ENCODE assay signal across 14 mouse cellular contexts in the genomic region with DNA sequence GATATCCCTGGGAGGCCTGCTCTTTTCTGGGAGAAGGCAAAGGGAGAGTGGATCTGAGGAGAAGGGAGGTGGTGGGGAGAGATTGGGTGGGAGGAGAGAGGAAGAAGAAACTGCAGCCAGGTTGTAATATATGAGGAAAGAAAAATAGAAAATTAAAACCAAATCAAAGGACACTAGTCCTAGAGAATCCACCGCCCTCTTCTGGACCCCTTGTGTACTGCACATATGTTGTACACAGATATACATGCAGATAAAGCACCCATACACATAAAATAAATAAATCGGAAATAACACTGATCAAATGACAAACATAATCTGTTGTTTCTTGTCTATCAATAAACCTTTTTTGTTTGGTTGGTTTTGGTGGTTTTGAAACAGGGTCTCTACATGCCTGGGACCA. TPM values are rescaled to one million over a fixed set of nuclear protein-coding genes. Genes with fewer than 3 reads are reported as not detected.
DNase-seq lines count a peak whose midpoint lies in the region; ATAC-seq and TF ChIP-seq lines count a peak whose summit lies in the region.
"Had no signal": no experiment of that assay in that cellular context is flagged by ENCODE, and none has a peak within 500 bp of the region (broad histone marks: within the 10 kb centered on the region; RNA-seq: fewer than 3 reads in every experiment).

No protein-coding gene starts in this region.

- H3K36me3 ChIP-seq in forebrain, postnatal 0 days (ENCODE audit: insufficient read depth): no peaks in the 10 kb centered on the region
- H3K36me3 ChIP-seq in forebrain, embryonic 10.5 days (replicated peaks): no peaks in the 10 kb centered on the region
- H3K36me3 ChIP-seq in liver, embryonic 14.5 days (replicated peaks; ENCODE audit: control insufficient read depth, insufficient read depth, low read depth): no peaks in the 10 kb centered on the region
- H3K36me3 ChIP-seq in liver, embryonic 12.5 days: no peaks in the 10 kb centered on the region
- H3K36me3 ChIP-seq in MEL (ENCODE audit: control insufficient read depth in 1 of 2, insufficient read depth in 2 of 2, low read length in 2 of 2): no peaks in the 10 kb centered on the region; a peak in 1 of 4 replicates
- H3K36me3 ChIP-seq in neural tube, embryonic 15.5 days: no peaks in the 10 kb centered on the region
- H3K36me3 ChIP-seq: limb, embryonic 12.5 days; neural tube, embryonic 13.5 days had no signal

- no peak for TF ChIP-seq EP300 in liver, embryonic 14.5 days (IDR thresholded peaks at IDR 0.05; ENCODE audit: low read depth)
- TF ChIP-seq EP300 in MEL (IDR thresholded peaks at IDR 0.05; ENCODE audit: low read depth in 1 of 2, low read length in 2 of 2): no peak

- H3K9ac ChIP-seq in forebrain, postnatal 0 days: no peak overlapping the region
- H3K9ac ChIP-seq in liver, embryonic 14.5 days (replicated peaks): no peak overlapping the region
- no peak overlapping the region for H3K9ac ChIP-seq in liver, embryonic 12.5 days
- no peak overlapping the region for H3K9ac ChIP-seq in MEL (ENCODE audit: control insufficient read depth, low read depth, low read length, poor library complexity, severe bottlenecking)
- H3K9ac ChIP-seq in neural tube, embryonic 15.5 days (replicated peaks): no peak overlapping the region
- H3K9ac ChIP-seq: limb, embryonic 12.5 days; neural tube, embryonic 13.5 days had no signal

- DNase-seq in forebrain, postnatal 0 days: no peak
- DNase-seq in forebrain, embryonic 10.5 days (ENCODE audit: extremely low spot score, low spot score): no peak
- no peak for DNase-seq in liver, embryonic 14.5 days (ENCODE audit: low read depth in 3 of 3, low spot score in 3 of 3)
- peak; percentile 55 for DNase-seq in MEL (ENCODE audit: low read depth, low spot score)
- DNase-seq in naive thymus-derived CD4-positive, alpha-beta T cell, adult 2 months (ENCODE audit: low read depth): peak; percentile 53
- DNase-seq in frontal cortex, postnatal 36 days (ENCODE audit: low spot score in 2 of 2): no peak
- DNase-seq: adrenal gland, adult 8-10 months; cerebellum, adult 2 months; gastrocnemius, postnatal 36 days had no signal

- H3K4me1 ChIP-seq in forebrain, postnatal 0 days (ENCODE audit: insufficient read depth): no peaks in the 10 kb centered on the region; the same call in 1 of the 2 replicates
- peaks cover 9% of the 10 kb centered on the region for H3K4me1 ChIP-seq in forebrain, embryonic 10.5 days
- H3K4me1 ChIP-seq in liver, embryonic 14.5 days (replicated peaks; ENCODE audit: control insufficient read depth in 2 of 2, insufficient read depth in 2 of 2, low read length in 1 of 2): peaks cover 8 to 9% of the 10 kb centered on the region in 2 experiments
- peaks cover 15% of the 10 kb centered on the region for H3K4me1 ChIP-seq in liver, embryonic 12.5 days
- H3K4me1 ChIP-seq in MEL (ENCODE audit: control insufficient read depth in 1 of 2, insufficient read depth in 2 of 2, low read length in 2 of 2): no peaks in the 10 kb centered on the region
- no peaks in the 10 kb centered on the region for H3K4me1 ChIP-seq in neural tube, embryonic 15.5 days
- H3K4me1 ChIP-seq: neural tube, embryonic 13.5 days had no signal

- no peak overlapping the region for H3K4me2 ChIP-seq in forebrain, postnatal 0 days (ENCODE audit: low read depth)
- H3K4me2 ChIP-seq in liver, embryonic 14.5 days (ENCODE audit: low read depth): no peak overlapping the region
- H3K4me2 ChIP-seq in liver, embryonic 12.5 days: no peak overlapping the region
- no peak overlapping the region for H3K4me2 ChIP-seq in neural tube, embryonic 15.5 days
- H3K4me2 ChIP-seq: limb, embryonic 12.5 days; neural tube, embryonic 13.5 days had no signal

- no peaks in the 10 kb centered on the region for H3K9me3 ChIP-seq in forebrain, postnatal 0 days (ENCODE audit: low read length)
- H3K9me3 ChIP-seq in forebrain, embryonic 10.5 days: no peaks in the 10 kb centered on the region; the same call in 1 of the 2 replicates
- no peaks in the 10 kb centered on the region for H3K9me3 ChIP-seq in liver, embryonic 14.5 days (ENCODE audit: control insufficient read depth, low read length)
- H3K9me3 ChIP-seq in liver, embryonic 12.5 days (replicated peaks): no peaks in the 10 kb centered on the region
- H3K9me3 ChIP-seq in MEL (replicated peaks; ENCODE audit: insufficient read depth, low read length): no peaks in the 10 kb centered on the region
- H3K9me3 ChIP-seq in neural tube, embryonic 15.5 days (replicated peaks): no peaks in the 10 kb centered on the region
- H3K9me3 ChIP-seq: limb, embryonic 12.5 days had no signal

- ATAC-seq in forebrain, postnatal 0 days: no peak
- no peak for ATAC-seq in liver, embryonic 14.5 days (ENCODE audit: insufficient read depth)
- ATAC-seq in liver, embryonic 12.5 days: no peak
- no peak for ATAC-seq in neural tube, embryonic 15.5 days (ENCODE audit: low FRiP score)

- H3K27ac ChIP-seq in forebrain, postnatal 0 days (ENCODE audit: low read depth, low read length): no peak overlapping the region
- no peak overlapping the region for H3K27ac ChIP-seq in forebrain, embryonic 10.5 days
- no peak overlapping the region for H3K27ac ChIP-seq in liver, embryonic 14.5 days
- no peak overlapping the region for H3K27ac ChIP-seq in liver, embryonic 12.5 days
- H3K27ac ChIP-seq in MEL (ENCODE audit: control insufficient read depth, low read depth, low read length): no peak overlapping the region
- H3K27ac ChIP-seq in neural tube, embryonic 15.5 days (replicated peaks): no peak overlapping the region
- H3K27ac ChIP-seq: limb, embryonic 12.5 days; neural tube, embryonic 13.5 days had no signal

- TF ChIP-seq RAD21 in MEL (IDR thresholded peaks at IDR 0.05; ENCODE audit: low read depth, low read length): peak; percentile 20; the same call in 1 of the 2 replicates

- peak; percentile 22; the same call in 1 of the 2 replicates for TF ChIP-seq CTCF in forebrain, postnatal 0 days (IDR thresholded peaks at IDR 0.05; ENCODE audit: low read depth)
- TF ChIP-seq CTCF in liver, embryonic 14.5 days (IDR thresholded peaks at IDR 0.05; ENCODE audit: low read depth): peak; percentile 53; the same call in 1 of the 2 replicates
- TF ChIP-seq CTCF in MEL (IDR thresholded peaks at IDR 0.05 in 2 of 3, conservative IDR thresholded peaks at IDR 0.05 in 1 of 3; ENCODE audit: control insufficient read depth in 1 of 3, insufficient read depth in 1 of 3, low read depth in 2 of 3, low read length in 3 of 3, poor library complexity in 1 of 3, severe bottlenecking in 1 of 3): peak in 2 of 3 experiments; percentile 54 to 56; a peak in 4 of 6 replicates

- no peaks in the 10 kb centered on the region for H3K27me3 ChIP-seq in forebrain, postnatal 0 days (ENCODE audit: insufficient read depth, low read length)
- H3K27me3 ChIP-seq in forebrain, embryonic 10.5 days (ENCODE audit: poor library complexity, severe bottlenecking): no peaks in the 10 kb centered on the region
- no peaks in the 10 kb centered on the region for H3K27me3 ChIP-seq in liver, embryonic 14.5 days (ENCODE audit: control insufficient read depth, insufficient read depth, low read length)
- H3K27me3 ChIP-seq in liver, embryonic 12.5 days (replicated peaks): no peaks in the 10 kb centered on the region
- no peaks in the 10 kb centered on the region for H3K27me3 ChIP-seq in MEL (ENCODE audit: control insufficient read depth in 1 of 2, insufficient read depth in 2 of 2, low read length in 2 of 2)
- H3K27me3 ChIP-seq in neural tube, embryonic 15.5 days (replicated peaks): no peaks in the 10 kb centered on the region
- H3K27me3 ChIP-seq: limb, embryonic 12.5 days; neural tube, embryonic 13.5 days had no signal

- no peak overlapping the region for H3K4me3 ChIP-seq in forebrain, postnatal 0 days (ENCODE audit: low read depth, low read length)
- H3K4me3 ChIP-seq in forebrain, embryonic 10.5 days: no peak overlapping the region
- no peak overlapping the region for H3K4me3 ChIP-seq in liver, embryonic 14.5 days (ENCODE audit: insufficient read depth in 1 of 2, low read depth in 2 of 2, low read length in 2 of 2)
- H3K4me3 ChIP-seq in liver, embryonic 12.5 days: no peak overlapping the region
- H3K4me3 ChIP-seq in MEL (ENCODE audit: control insufficient read depth in 1 of 2, insufficient read depth in 1 of 2, low read depth in 2 of 2, low read length in 2 of 2): no peak overlapping the region
- H3K4me3 ChIP-seq in neural tube, embryonic 15.5 days (replicated peaks): no peak overlapping the region
- H3K4me3 ChIP-seq: limb, embryonic 12.5 days; neural tube, embryonic 13.5 days had no signal

- WGBS in forebrain, postnatal 0 days: 69% methylated on average over 2 of the region's 2 CpGs
- 57% methylated on average over 2 of the region's 2 CpGs for WGBS in forebrain, embryonic 10.5 days
- 35% methylated on average over 2 of the region's 2 CpGs for WGBS in liver, embryonic 14.5 days (ENCODE audit: insufficient replicate concordance)
- 37% methylated on average over 2 of the region's 2 CpGs for whole genome bisulfite sequencing in liver, embryonic 12.5 days (ENCODE audit: insufficient replicate concordance)
- WGBS in neural tube, embryonic 15.5 days: 68% methylated on average over 2 of the region's 2 CpGs

- no peak for TF ChIP-seq POLR2A in MEL (IDR thresholded peaks at IDR 0.05; ENCODE audit: control insufficient read depth in 1 of 2, insufficient read depth in 1 of 2, low read depth in 1 of 2, low read length in 2 of 2, poor library complexity in 1 of 2)

- H3K79me2 ChIP-seq in MEL (ENCODE audit: control insufficient read depth, insufficient read depth, low read length, poor library complexity): no peaks in the 10 kb centered on the region

RNA-seq across cellular contexts. Expression of a gene that starts 12.0 kb away (rescaled TPM):
- 0.23 and 0.43 TPM in 2 replicates for total RNA-seq in forebrain, postnatal 0 days (2014; rRNA removed)
- 0.07 TPM in 1 of 2 replicates, not detected in the other for polyA plus RNA-seq in forebrain, postnatal 0 days (2015; fragmentation: Nextera tagmentation; extraction: Ambion mirVana)
- 0.42 and 0.57 TPM in 2 replicates for polyA plus RNA-seq in forebrain, embryonic 10.5 days (2016; fragmentation: Nextera tagmentation; extraction: Ambion mirVana)
- polyA plus RNA-seq in liver, embryonic 14.5 days (2012; rRNA removed): 10.6 and 10.7 TPM in 2 replicates
- polyA plus RNA-seq in liver, embryonic 14.5 days (2014; fragmentation: Nextera tagmentation; extraction: Ambion mirVana): 2.1 and 2.7 TPM in 2 replicates
- 6.3 and 7.5 TPM in 2 replicates for polyA plus RNA-seq in liver, embryonic 12.5 days (2016; fragmentation: Nextera tagmentation; extraction: Ambion mirVana)
- 21.5 and 27.7 TPM in 2 replicates for total RNA-seq in MEL (2012; rRNA removed)
- polyA plus RNA-seq in MEL (2012; ENCODE audit: insufficient read depth in 1 of 2, insufficient read length in 2 of 2, low read depth in 1 of 2, low replicate concordance in 2 of 2, missing spikeins in 1 of 2): 10 to 100 TPM in 1 of 2 experiments, not detected in 1; 52.7 TPM
- polyA plus RNA-seq in neural tube, embryonic 15.5 days (2015; fragmentation: Nextera tagmentation; extraction: Ambion mirVana): 0.14 and 1.4 TPM in 2 replicates
- polyA plus RNA-seq: neural tube, embryonic 13.5 days had no signal

RNA-seq across cellular contexts. Expression of a gene that starts 23.2 kb away (rescaled TPM):
- not detected in 2 replicates for total RNA-seq in forebrain, postnatal 0 days (2014; rRNA removed)
- polyA plus RNA-seq in forebrain, postnatal 0 days (2015; fragmentation: Nextera tagmentation; extraction: Ambion mirVana): not detected in 2 replicates
- polyA plus RNA-seq in forebrain, embryonic 10.5 days (2016; fragmentation: Nextera tagmentation; extraction: Ambion mirVana): 0.11 TPM in 1 of 2 replicates, not detected in the other
- polyA plus RNA-seq in liver, embryonic 14.5 days (2012; rRNA removed): 4.3 and 4.6 TPM in 2 replicates
- 3.3 and 5.7 TPM in 2 replicates for polyA plus RNA-seq in liver, embryonic 14.5 days (2014; fragmentation: Nextera tagmentation; extraction: Ambion mirVana)
- 2.8 and 3.7 TPM in 2 replicates for polyA plus RNA-seq in liver, embryonic 12.5 days (2016; fragmentation: Nextera tagmentation; extraction: Ambion mirVana)
- total RNA-seq in MEL (2012; rRNA removed): 0.35 and 0.56 TPM in 2 replicates
- 1 to 10 TPM in 1 of 2 experiments, not detected in 1; 1.4 TPM for polyA plus RNA-seq in MEL (2012; ENCODE audit: insufficient read depth in 1 of 2, insufficient read length in 2 of 2, low read depth in 1 of 2, low replicate concordance in 2 of 2, missing spikeins in 1 of 2)
- polyA plus RNA-seq in neural tube, embryonic 15.5 days (2015; fragmentation: Nextera tagmentation; extraction: Ambion mirVana): 0.37 TPM in 1 of 2 replicates, not detected in the other
- total RNA-seq: gastrocnemius, postnatal 36 days; hematopoietic stem cell, adult 5-6 weeks had no signal
- polyA plus RNA-seq: limb, embryonic 12.5 days had no signal

RNA-seq across cellular contexts. Expression of a gene that starts 28.7 kb away (rescaled TPM):
- total RNA-seq in forebrain, postnatal 0 days (2014; rRNA removed): 0.08 and 0.19 TPM in 2 replicates
- polyA plus RNA-seq in forebrain, postnatal 0 days (2015; fragmentation: Nextera tagmentation; extraction: Ambion mirVana): 0.21 TPM in 1 of 2 replicates, not detected in the other
- polyA plus RNA-seq in forebrain, embryonic 10.5 days (2016; fragmentation: Nextera tagmentation; extraction: Ambion mirVana): 0.06 TPM in 1 of 2 replicates, not detected in the other
- polyA plus RNA-seq in liver, embryonic 14.5 days (2012; rRNA removed): 1.8 and 2.4 TPM in 2 replicates
- 1.9 and 2.6 TPM in 2 replicates for polyA plus RNA-seq in liver, embryonic 14.5 days (2014; fragmentation: Nextera tagmentation; extraction: Ambion mirVana)
- polyA plus RNA-seq in liver, embryonic 12.5 days (2016; fragmentation: Nextera tagmentation; extraction: Ambion mirVana): 1.4 and 2.0 TPM in 2 replicates
- total RNA-seq in MEL (2012; rRNA removed): 0.13 and 0.19 TPM in 2 replicates
- under 1 TPM in 1 of 2 experiments, not detected in 1; 0.68 TPM for polyA plus RNA-seq in MEL (2012; ENCODE audit: insufficient read depth in 1 of 2, insufficient read length in 2 of 2, low read depth in 1 of 2, low replicate concordance in 2 of 2, missing spikeins in 1 of 2)
- polyA plus RNA-seq in neural tube, embryonic 15.5 days (2015; fragmentation: Nextera tagmentation; extraction: Ambion mirVana): 0.09 and 0.19 TPM in 2 replicates

RNA-seq across cellular contexts. Expression of a gene that starts 39.7 kb away (rescaled TPM):
- total RNA-seq in forebrain, postnatal 0 days (2014; rRNA removed): not detected in 2 replicates
- polyA plus RNA-seq in forebrain, postnatal 0 days (2015; fragmentation: Nextera tagmentation; extraction: Ambion mirVana): not detected in 2 replicates
- not detected in 2 replicates for polyA plus RNA-seq in forebrain, embryonic 10.5 days (2016; fragmentation: Nextera tagmentation; extraction: Ambion mirVana)
- polyA plus RNA-seq in liver, embryonic 14.5 days (2012; rRNA removed): 1.2 and 1.6 TPM in 2 replicates
- 2.8 and 4.1 TPM in 2 replicates for polyA plus RNA-seq in liver, embryonic 14.5 days (2014; fragmentation: Nextera tagmentation; extraction: Ambion mirVana)
- polyA plus RNA-seq in liver, embryonic 12.5 days (2016; fragmentation: Nextera tagmentation; extraction: Ambion mirVana): 0.77 and 1.3 TPM in 2 replicates
- not detected in 2 replicates for total RNA-seq in MEL (2012; rRNA removed)
- polyA plus RNA-seq in MEL (2012; ENCODE audit: insufficient read depth in 1 of 2, insufficient read length in 2 of 2, low read depth in 1 of 2, low replicate concordance in 2 of 2, missing spikeins in 1 of 2): not detected
- polyA plus RNA-seq in neural tube, embryonic 15.5 days (2015; fragmentation: Nextera tagmentation; extraction: Ambion mirVana): 0.18 TPM in 1 of 2 replicates, not detected in the other
- total RNA-seq: gastrocnemius, postnatal 36 days had no signal
- polyA plus RNA-seq: cerebellum, adult 2 months; limb, embryonic 12.5 days had no signal

RNA-seq across cellular contexts. Expression of a gene that starts 54.7 kb away (rescaled TPM):
- total RNA-seq in forebrain, postnatal 0 days (2014; rRNA removed): 0.24 TPM in 1 of 2 replicates, not detected in the other
- 0.08 and 0.09 TPM in 2 replicates for polyA plus RNA-seq in forebrain, postnatal 0 days (2015; fragmentation: Nextera tagmentation; extraction: Ambion mirVana)
- not detected in 2 replicates for polyA plus RNA-seq in forebrain, embryonic 10.5 days (2016; fragmentation: Nextera tagmentation; extraction: Ambion mirVana)
- polyA plus RNA-seq in liver, embryonic 14.5 days (2012; rRNA removed): 0.32 TPM in 2 replicates
- 0.58 and 0.84 TPM in 2 replicates for polyA plus RNA-seq in liver, embryonic 14.5 days (2014; fragmentation: Nextera tagmentation; extraction: Ambion mirVana)
- 0.42 and 0.56 TPM in 2 replicates for polyA plus RNA-seq in liver, embryonic 12.5 days (2016; fragmentation: Nextera tagmentation; extraction: Ambion mirVana)
- not detected in 2 replicates for total RNA-seq in MEL (2012; rRNA removed)
- under 1 TPM in 1 of 2 experiments, not detected in 1; 0.06 TPM for polyA plus RNA-seq in MEL (2012; ENCODE audit: insufficient read depth in 1 of 2, insufficient read length in 2 of 2, low read depth in 1 of 2, low replicate concordance in 2 of 2, missing spikeins in 1 of 2)
- not detected in 2 replicates for polyA plus RNA-seq in neural tube, embryonic 15.5 days (2015; fragmentation: Nextera tagmentation; extraction: Ambion mirVana)
- total RNA-seq: gastrocnemius, postnatal 36 days had no signal
- polyA plus RNA-seq: limb, embryonic 12.5 days had no signal

Comparison
In these comparisons a context has a peak if more than half of its experiments do, and no peak if none do; other contexts are left out.
1. DNase-seq: peak in MEL (single experiment) and naive thymus-derived CD4-positive, alpha-beta T cell, adult 2 months (single experiment); none in forebrain, postnatal 0 days (single experiment), forebrain, embryonic 10.5 days (single experiment), liver, embryonic 14.5 days (0 of 3) and frontal cortex, postnatal 36 days (0 of 2).
2. Peak in every context shown above with its lines, with median percentiles within 50 percentile points of each other: CTCF ChIP-seq.